Mouse (Mus musculus): ENCODE data around the gene Cat.

- TF ChIP-seq POLR2A (IDR thresholded peaks at IDR 0.05; ENCODE audit: insufficient read length, low read depth): no peak
- no peak for TF ChIP-seq SRF (IDR thresholded peaks at IDR 0.05; ENCODE audit: control insufficient read depth, insufficient read length, low read depth)
- no peak for TF ChIP-seq E2F4 (IDR thresholded peaks at IDR 0.05; ENCODE audit: insufficient read depth)
- TF ChIP-seq USF1 (IDR thresholded peaks at IDR 0.05; ENCODE audit: low read depth): no peak
- TF ChIP-seq POLR2AphosphoS2 (IDR thresholded peaks at IDR 0.05; ENCODE audit: insufficient read length, low read depth): no peak
- TF ChIP-seq TCF3 (IDR thresholded peaks at IDR 0.05; ENCODE audit: insufficient read length, low read depth): no peak
Observed at GRCm38 (mm10) chr2:103423884-103424283, 61.1 kb downstream of the Cat start.

All from myocyte (in vitro differentiated cells).